Mouse (Mus musculus) forebrain, embryonic 15.5 days (tissue): ENCODE data around the gene Slc44a1. TPM values are rescaled to one million over a fixed set of nuclear protein-coding genes. Genes with fewer than 3 reads are reported as not detected.

ENCODE experiments used
- ATAC-seq: fragments of 200-750 bp; cut with Nextera tagmentation; replicated peaks from 2 replicates; pipeline ENCODE4 v1.8.0; 2017; ENCODE audit warnings: mild to moderate bottlenecking, moderate TSS enrichment, moderate library complexity
- H3K27ac ChIP-seq: fragments of 300-500 bp; sonication (generic); replicated peaks from 2 replicates; pipeline ENCODE4 v1.5.1; 2015; ENCODE audit warnings: mild to moderate bottlenecking, inconsistent platforms
- H3K27me3 ChIP-seq: fragments of 300-500 bp; sonication (generic); 2 replicates; pipeline ENCODE4 v1.6.1; 2015; ENCODE audit warnings: inconsistent platforms
- H3K36me3 ChIP-seq: fragments of 300-500 bp; sonication (generic); 2 replicates; pipeline ENCODE4 v1.6.1; 2015; ENCODE audit warnings: mild to moderate bottlenecking, inconsistent platforms
- H3K4me1 ChIP-seq: fragments of 300-500 bp; sonication (generic); 2 replicates; pipeline ENCODE4 v1.6.1; 2015; ENCODE audit warnings: inconsistent platforms
- H3K4me2 ChIP-seq: fragments of 300-500 bp; sonication (generic); replicated peaks from 2 replicates; pipeline ENCODE4 v1.6.1; 2015; ENCODE audit warnings: mild to moderate bottlenecking, inconsistent platforms
- H3K4me3 ChIP-seq: fragments of 300-500 bp; sonication (generic); 2 replicates; pipeline ENCODE4 v1.5.1; 2015; ENCODE audit warnings: mild to moderate bottlenecking, inconsistent platforms
- H3K9ac ChIP-seq: fragments of 300-500 bp; sonication (generic); replicated peaks from 2 replicates; pipeline ENCODE4 v1.6.1; 2015; ENCODE audit warnings: mild to moderate bottlenecking, inconsistent platforms
- H3K9me3 ChIP-seq: fragments of 300-500 bp; sonication (generic); 2 replicates; pipeline ENCODE4 v1.6.1; 2016; ENCODE audit warnings: inconsistent platforms
- WGBS: fragments of 180-500 bp; shearing (Covaris S2); methylation state at CpG from one replicate; pipeline ENCODE4 v1.1.7; 2015; ENCODE audit warnings: mixed read lengths; 5-methylcytosine and 5-hydroxymethylcytosine counted together
- polyA plus RNA-seq: library from polyadenylated mRNA; unstranded; fragments of >200 nt; fragmentation: Nextera tagmentation; extraction: Ambion mirVana; gene quantifications from 2 replicates; pipeline ENCODE4 v1.2.1, GENCODE M21; 2015

Slc44a1 gene
- polyA plus RNA-seq, 1 experiment from 2014 or later, result 15.8 TPM

- Histone ChIP-seq H3K36me3 (no peaks in the 10 kb centered on the region), H3K4me3 (no peak overlapping the region), H3K4me2 (no peak overlapping the region), H3K27ac (no peak overlapping the region), H3K27me3 (no peaks in the 10 kb centered on the region), H3K4me1 (0 out of 2 replicates have a peak, but pooled peaks cover 3% of the 10 kb centered on the region), H3K9ac (no peak overlapping the region), H3K9me3 (no peaks in the 10 kb centered on the region)
- no peak for ATAC-seq
- 91% methylated on average over 6 of the region's 6 CpGs for WGBS
Observed at GRCm38 (mm10) chr4:53456570-53456969, 16.4 kb downstream of the Slc44a1 start.

GRCm38 (mm10) chr4:53458503-53458902 is 18.3 kb downstream of the Slc44a1 start:
- Histone ChIP-seq H3K9ac (no peak overlapping the region), H3K4me3 (no peak overlapping the region), H3K4me2 (no peak overlapping the region), H3K36me3 (no peaks in the 10 kb centered on the region), H3K27ac (no peak overlapping the region), H3K27me3 (no peaks in the 10 kb centered on the region), H3K9me3 (no peaks in the 10 kb centered on the region), H3K4me1 (no peaks in the 10 kb centered on the region)
- ATAC-seq, result no peak
- 89% methylated on average over 3 of the region's 3 CpGs for WGBS

GRCm38 (mm10) chr4:53459697-53460096 is 19.5 kb downstream of the Slc44a1 start:
- Histone ChIP-seq H3K9ac (no peak overlapping the region), H3K27me3 (no peaks in the 10 kb centered on the region), H3K4me2 (no peak overlapping the region), H3K4me1 (no peaks in the 10 kb centered on the region), H3K4me3 (no peak overlapping the region), H3K9me3 (no peaks in the 10 kb centered on the region), H3K36me3 (no peaks in the 10 kb centered on the region), H3K27ac (no peak overlapping the region)
- ATAC-seq, result no peak
- 91% methylated on average over 7 of the region's 7 CpGs for WGBS

GRCm38 (mm10) chr4:53461026-53461425 is 20.8 kb downstream of the Slc44a1 start:
- H3K36me3 ChIP-seq, result no peaks in the 10 kb centered on the region
- H3K9ac ChIP-seq, result no peak overlapping the region
- WGBS, result 71% methylated on average over 4 of the region's 4 CpGs
- no peak overlapping the region for H3K4me3 ChIP-seq
- no peak overlapping the region for H3K4me2 ChIP-seq
- no peaks in the 10 kb centered on the region for H3K27me3 ChIP-seq
- ATAC-seq, result no peak
- H3K4me1 ChIP-seq, result no peaks in the 10 kb centered on the region
- H3K9me3 ChIP-seq, result no peaks in the 10 kb centered on the region
- H3K27ac ChIP-seq, result no peak overlapping the region

- Histone ChIP-seq H3K4me3 (no peak overlapping the region), H3K9me3 (no peaks in the 10 kb centered on the region), H3K36me3 (no peaks in the 10 kb centered on the region), H3K9ac (no peak overlapping the region), H3K4me1 (no peaks in the 10 kb centered on the region), H3K27me3 (no peaks in the 10 kb centered on the region), H3K4me2 (no peak overlapping the region), H3K27ac (no peak overlapping the region)
- no peak for ATAC-seq
- WGBS, result 80% methylated on average over 5 of the region's 5 CpGs
Observed at GRCm38 (mm10) chr4:53462069-53462468, 21.9 kb downstream of the Slc44a1 start.

- H3K27ac ChIP-seq, result no peak overlapping the region
- no peaks in the 10 kb centered on the region for H3K9me3 ChIP-seq
- H3K4me2 ChIP-seq, result no peak overlapping the region
- H3K9ac ChIP-seq, result no peak overlapping the region
- H3K36me3 ChIP-seq, result no peaks in the 10 kb centered on the region
- 90% methylated on average over 18 of the region's 18 CpGs for WGBS
- H3K4me3 ChIP-seq, result no peak overlapping the region
- no peaks in the 10 kb centered on the region for H3K4me1 ChIP-seq
- ATAC-seq, result no peak
- H3K27me3 ChIP-seq, result no peaks in the 10 kb centered on the region
Observed at GRCm38 (mm10) chr4:53462505-53463251, 22.5 kb downstream of the Slc44a1 start.

- no peak overlapping the region for H3K4me2 ChIP-seq
- no peaks in the 10 kb centered on the region for H3K36me3 ChIP-seq
- no peaks in the 10 kb centered on the region for H3K4me1 ChIP-seq
- H3K27me3 ChIP-seq, result no peaks in the 10 kb centered on the region
- 77% methylated on average over 1 of the region's 1 CpGs for WGBS
- no peak overlapping the region for H3K27ac ChIP-seq
- no peaks in the 10 kb centered on the region for H3K9me3 ChIP-seq
- no peak overlapping the region for H3K4me3 ChIP-seq
- H3K9ac ChIP-seq, result no peak overlapping the region
- ATAC-seq, result no peak
Observed at GRCm38 (mm10) chr4:53465887-53466286, 25.7 kb downstream of the Slc44a1 start.

- no peak overlapping the region for H3K4me2 ChIP-seq
- WGBS, result 92% methylated on average over 6 of the region's 6 CpGs
- H3K4me1 ChIP-seq, result peaks cover 1% of the 10 kb centered on the region; the same call in 1 of the 2 replicates
- no peaks in the 10 kb centered on the region for H3K27me3 ChIP-seq
- H3K9me3 ChIP-seq, result no peaks in the 10 kb centered on the region
- no peak overlapping the region for H3K27ac ChIP-seq
- H3K4me3 ChIP-seq, result no peak overlapping the region
- no peaks in the 10 kb centered on the region for H3K36me3 ChIP-seq
- no peak overlapping the region for H3K9ac ChIP-seq
- ATAC-seq, result no peak
Observed at GRCm38 (mm10) chr4:53469007-53469406, 28.8 kb downstream of the Slc44a1 start.

- H3K27ac ChIP-seq, result no peak overlapping the region
Observed at GRCm38 (mm10) chr4:53474109-53474508, 33.9 kb downstream of the Slc44a1 start.

GRCm38 (mm10) chr4:53475230-53475952 is 35.2 kb downstream of the Slc44a1 start:
- 79% methylated on average over 20 of the region's 20 CpGs for WGBS
- Histone ChIP-seq H3K4me1 (peaks cover 15% of the 10 kb centered on the region; the same call in 1 of the 2 replicates), H3K27ac (0 out of 2 replicates have a peak overlapping the region, but pooled peaks have one; percentile 3), H3K36me3 (no peaks in the 10 kb centered on the region), H3K9me3 (no peaks in the 10 kb centered on the region), H3K9ac (no peak overlapping the region), H3K27me3 (no peaks in the 10 kb centered on the region), H3K4me3 (no peak overlapping the region), H3K4me2 (no peak overlapping the region)
- ATAC-seq, result no peak

More at GRCm38 (mm10) chr4:53474109-53474508, 33.9 kb downstream of the Slc44a1 start:
- no peaks in the 10 kb centered on the region for H3K27me3 ChIP-seq
- H3K36me3 ChIP-seq, result no peaks in the 10 kb centered on the region
- no peak for ATAC-seq
- no peak overlapping the region for H3K4me3 ChIP-seq
- peaks cover 15% of the 10 kb centered on the region; the same call in 1 of the 2 replicates for H3K4me1 ChIP-seq
- no peak overlapping the region for H3K9ac ChIP-seq
- H3K4me2 ChIP-seq, result no peak overlapping the region
- H3K9me3 ChIP-seq, result no peaks in the 10 kb centered on the region

- H3K27ac ChIP-seq, result no peak overlapping the region
- H3K36me3 ChIP-seq, result no peaks in the 10 kb centered on the region
- WGBS, result 60% methylated on average over 4 of the region's 4 CpGs
- no peak overlapping the region for H3K9ac ChIP-seq
- H3K4me2 ChIP-seq, result no peak overlapping the region
- peaks cover 15% of the 10 kb centered on the region; the same call in 1 of the 2 replicates for H3K4me1 ChIP-seq
- H3K4me3 ChIP-seq, result no peak overlapping the region
- H3K27me3 ChIP-seq, result no peaks in the 10 kb centered on the region
- no peaks in the 10 kb centered on the region for H3K9me3 ChIP-seq
- ATAC-seq, result no peak
Observed at GRCm38 (mm10) chr4:53478644-53479043, 38.4 kb downstream of the Slc44a1 start.
